Mouse (Mus musculus) stomach, postnatal 0 days (tissue): ENCODE data around the gene Krt28. TPM values are rescaled to one million over a fixed set of nuclear protein-coding genes. Genes with fewer than 3 reads are reported as not detected.

Source experiments
- ATAC-seq: fragments of 200-750 bp; cut with Nextera tagmentation; 2 replicates; pipeline ENCODE4 v1.8.0; 2017; ENCODE audit not compliant: low FRiP score, low TSS enrichment
- DNase-seq: peaks from one replicate; pipeline ENCODE4 v3.0.0-alpha.2; 2016; ENCODE audit warnings: low spot score
- H3K27ac ChIP-seq: fragments of 300-500 bp; sonication (generic); replicated peaks from 2 replicates; pipeline ENCODE4 v1.5.1; 2014; ENCODE audit warnings: mild to moderate bottlenecking, control low read depth
- H3K27me3 ChIP-seq: fragments of 300-500 bp; sonication (generic); 2 replicates; pipeline ENCODE4 v1.6.1; 2014; ENCODE audit warnings: low read length; ENCODE audit not compliant: control insufficient read depth, insufficient read depth
- H3K36me3 ChIP-seq: fragments of 300-500 bp; sonication (generic); 2 replicates; pipeline ENCODE4 v1.6.1; 2014; ENCODE audit warnings: low read length, mixed read lengths; ENCODE audit not compliant: control insufficient read depth, insufficient read depth
- H3K4me1 ChIP-seq: fragments of 300-500 bp; sonication (generic); replicated peaks from 2 replicates; pipeline ENCODE4 v1.6.1; 2014; ENCODE audit warnings: antibody characterized with exemption; ENCODE audit not compliant: control insufficient read depth, insufficient read depth
- H3K4me2 ChIP-seq: fragments of 300-500 bp; sonication (generic); replicated peaks from 2 replicates; pipeline ENCODE4 v1.6.1; 2014; ENCODE audit warnings: low read depth, mild to moderate bottlenecking, control low read depth, moderate library complexity
- H3K4me3 ChIP-seq: fragments of 300-500 bp; sonication (generic); 2 replicates; pipeline ENCODE4 v1.5.1; 2014; ENCODE audit warnings: low read depth, low read length, control low read depth
- H3K9ac ChIP-seq: fragments of 300-500 bp; sonication (generic); 2 replicates; pipeline ENCODE4 v1.6.1; 2014; ENCODE audit warnings: mild to moderate bottlenecking, low read length, control low read depth, mixed read lengths
- H3K9me3 ChIP-seq: fragments of 300-500 bp; sonication (generic); 2 replicates; pipeline ENCODE4 v1.6.1; 2016; ENCODE audit warnings: low read length; ENCODE audit not compliant: control insufficient read depth
- CTCF ChIP-seq: IDR thresholded peaks from 2 replicates; pipeline ENCODE4 v1.5.1; 2016; ENCODE audit warnings: antibody characterized with exemption, low read depth, mild to moderate bottlenecking, moderate library complexity
- EP300 ChIP-seq: optimal IDR thresholded peaks from 2 replicates; pipeline ENCODE3; 2016; ENCODE audit warnings: antibody characterized with exemption
- WGBS: fragments of 180-500 bp; shearing (Covaris S2); extraction: QIAGEN DNeasy Blood & Tissue Kit; methylation state at CpG from one replicate; pipeline ENCODE4 v1.1.7; 2014; 5-methylcytosine and 5-hydroxymethylcytosine counted together
- polyA plus RNA-seq: library from polyadenylated mRNA; unstranded; fragments of >200 nt; fragmentation: Nextera tagmentation; extraction: Ambion mirVana; gene quantifications from 2 replicates; pipeline ENCODE4 v1.2.1, GENCODE M21; 2015

The Krt28 gene
- polyA plus RNA-seq, 1 experiment from 2014 or later: not detected

GRCm38 (mm10) chr11:99322851-99323250, 51.9 kb downstream of the Krt28 start, which contains the start of gene Krt25:
Gene Krt25, minus strand, starts transcription at chr11:99322951.
- 88% methylated on average over 11 of the region's 11 CpGs for WGBS
- Histone ChIP-seq H3K27me3 (no peaks in the 10 kb centered on the region), H3K4me2 (no peak within 1 kb of the TSS), H3K36me3 (no peaks in the 10 kb centered on the region), H3K4me1 (no peaks in the 10 kb centered on the region), H3K9me3 (no peaks in the 10 kb centered on the region), H3K9ac (no peak within 1 kb of the TSS), H3K4me3 (no peak within 1 kb of the TSS), H3K27ac (no peak within 1 kb of the TSS)
- DNase-seq (no peak), ATAC-seq (no peak)
- TF ChIP-seq EP300 (no peak), CTCF (no peak)

- DNase-seq (no peak), ATAC-seq (no peak)
- WGBS: 90% methylated on average over 14 of the region's 14 CpGs
- Histone ChIP-seq H3K4me1 (no peaks in the 10 kb centered on the region), H3K27ac (no peak overlapping the region), H3K36me3 (no peaks in the 10 kb centered on the region), H3K27me3 (no peaks in the 10 kb centered on the region), H3K4me2 (no peak overlapping the region), H3K9ac (no peak overlapping the region), H3K9me3 (no peaks in the 10 kb centered on the region), H3K4me3 (no peak overlapping the region)
- TF ChIP-seq EP300: no peak
- no peak for TF ChIP-seq CTCF
These were observed 53.6 kb downstream of the Krt28 start for GRCm38 (mm10) chr11:99321094-99321493.

GRCm38 (mm10) chr11:99319127-99319526, 55.6 kb downstream of the Krt28 start:
- H3K36me3 ChIP-seq: no peaks in the 10 kb centered on the region
- H3K9me3 ChIP-seq: no peaks in the 10 kb centered on the region
- no peak overlapping the region for H3K27ac ChIP-seq
- H3K4me2 ChIP-seq: 0 out of 2 replicates have a peak overlapping the region, but pooled peaks have one; percentile 15
- ATAC-seq: no peak
- WGBS: 23% methylated on average over 9 of the region's 9 CpGs
- H3K4me1 ChIP-seq: no peaks in the 10 kb centered on the region
- no peaks in the 10 kb centered on the region for H3K27me3 ChIP-seq
- TF ChIP-seq EP300 (no peak), CTCF (no peak)
- H3K9ac ChIP-seq: no peak overlapping the region
- no peak overlapping the region for H3K4me3 ChIP-seq
- DNase-seq: peak; percentile 14

GRCm38 (mm10) chr11:99316543-99316942, 58.2 kb downstream of the Krt28 start:
- no peak for DNase-seq
- no peaks in the 10 kb centered on the region for H3K9me3 ChIP-seq
- no peak for ATAC-seq
- no peaks in the 10 kb centered on the region for H3K27me3 ChIP-seq
- WGBS: 36% methylated on average over 8 of the region's 8 CpGs
- H3K4me1 ChIP-seq: no peaks in the 10 kb centered on the region
- no peak overlapping the region for H3K9ac ChIP-seq
- H3K36me3 ChIP-seq: no peaks in the 10 kb centered on the region
- H3K27ac ChIP-seq: no peak overlapping the region
- TF ChIP-seq EP300: no peak
- TF ChIP-seq CTCF: no peak
- H3K4me3 ChIP-seq: no peak overlapping the region
- no peak overlapping the region for H3K4me2 ChIP-seq

Other genes starting within 250 kb of the Krt28 start
- 0.05 and 0.07 TPM in 2 replicates for gene Ccr7, start 219.8 kb downstream of the Krt28 start, polyA plus RNA-seq
- 90.3 and 91.6 TPM in 2 replicates for gene Smarce1, start 143.9 kb downstream of the Krt28 start, polyA plus RNA-seq
- gene Krt222, start 130.8 kb downstream of the Krt28 start, polyA plus RNA-seq: 0.25 and 0.33 TPM in 2 replicates
- gene Krt24, start 89.6 kb downstream of the Krt28 start, polyA plus RNA-seq: not detected in 2 replicates
- gene Krt25, start 52.0 kb downstream of the Krt28 start, polyA plus RNA-seq: 0.12 TPM in 2 replicates
- gene Krt26, start 36.9 kb downstream of the Krt28 start, polyA plus RNA-seq: not detected in 2 replicates
- gene Krt27, start 23.8 kb downstream of the Krt28 start, polyA plus RNA-seq: not detected in 2 replicates
- 431 and 466 TPM in 2 replicates for gene Krt10, start 14.5 kb upstream of the Krt28 start, polyA plus RNA-seq
- gene Krt12, start 47.4 kb upstream of the Krt28 start, polyA plus RNA-seq: 0.16 and 0.21 TPM in 2 replicates
- 110 and 119 TPM in 2 replicates for gene Krt20, start 63.2 kb upstream of the Krt28 start, polyA plus RNA-seq
- 204 and 221 TPM in 2 replicates for gene Krt23, start 118.2 kb upstream of the Krt28 start, polyA plus RNA-seq
- gene Krt39, start 146.4 kb upstream of the Krt28 start, polyA plus RNA-seq: 0.07 TPM in 1 of 2 replicates, not detected in the other
- not detected in 2 replicates for gene Krt40, start 168.3 kb upstream of the Krt28 start, polyA plus RNA-seq
- not detected in 2 replicates for gene Krtap3-3, start 176.0 kb upstream of the Krt28 start, polyA plus RNA-seq
- gene Krtap3-2, start 181.9 kb upstream of the Krt28 start, polyA plus RNA-seq: 0.19 and 0.34 TPM in 2 replicates
- gene Gm11939, start 184.6 kb upstream of the Krt28 start, polyA plus RNA-seq: not detected in 2 replicates
- gene Krtap3-1, start 191.7 kb upstream of the Krt28 start, polyA plus RNA-seq: not detected in 2 replicates
- not detected in 2 replicates for gene Krtap1-5, start 206.1 kb upstream of the Krt28 start, polyA plus RNA-seq
- gene Krtap1-4, start 208.8 kb upstream of the Krt28 start, polyA plus RNA-seq: not detected in 2 replicates
- gene Krtap1-3, start 216.4 kb upstream of the Krt28 start, polyA plus RNA-seq: not detected in 2 replicates
- gene Krtap9-3, start 223.2 kb upstream of the Krt28 start, polyA plus RNA-seq: not detected in 2 replicates
- not detected in 2 replicates for gene Gm11938, start 228.4 kb upstream of the Krt28 start, polyA plus RNA-seq
- not detected in 2 replicates for gene Gm11937, start 235.3 kb upstream of the Krt28 start, polyA plus RNA-seq
- not detected in 2 replicates for gene Krtap2-4, start 239.9 kb upstream of the Krt28 start, polyA plus RNA-seq
- not detected in 2 replicates for gene Gm11562, start 245.5 kb upstream of the Krt28 start, polyA plus RNA-seq